Mouse (Mus musculus): ENCODE measurements around the gene Jph4.

GRCm38 (mm10) chr14:55091209-55091865, 25.4 kb downstream of the Jph4 start:
- no peak for TF ChIP-seq CTCF (IDR thresholded peaks at IDR 0.05)
- TF ChIP-seq POLR2A (IDR thresholded peaks at IDR 0.05; ENCODE audit: insufficient read depth, low read depth, low read length), result no peak
